Mouse (Mus musculus) lung, postnatal 10 days (tissue): Measurements from ENCODE around the gene Oaz1.

Experiments used
- DNase-seq: peaks from one replicate; pipeline ENCODE4 v3.0.0; 2021

Oaz1 gene

GRCm38 (mm10) chr10:80854913-80855748, 28.7 kb downstream of the Oaz1 start, which contains the start of the genes Lsm7 and Sppl2b:
Gene Lsm7 (minus strand): TSS chr10:80855209.
Gene Sppl2b (plus strand): TSS chr10:80855275.
- peak; percentile 98 for DNase-seq

GRCm38 (mm10) chr10:80855749-80856073, 29.3 kb downstream of the Oaz1 start:
- no peak for DNase-seq

GRCm38 (mm10) chr10:80856267-80856666, 29.8 kb downstream of the Oaz1 start:
- peak; percentile 36 for DNase-seq

GRCm38 (mm10) chr10:80856908-80857307, 30.5 kb downstream of the Oaz1 start:
- DNase-seq = no peak

- no peak for DNase-seq
Measured at GRCm38 (mm10) chr10:80857386-80857785, 30.9 kb downstream of the Oaz1 start.

GRCm38 (mm10) chr10:80857848-80858247, 31.4 kb downstream of the Oaz1 start:
- no peak for DNase-seq

GRCm38 (mm10) chr10:80858350-80858935, 32.0 kb downstream of the Oaz1 start:
- no peak for DNase-seq

- no peak for DNase-seq
Measured at GRCm38 (mm10) chr10:80862305-80862704, 35.8 kb downstream of the Oaz1 start.

GRCm38 (mm10) chr10:80864446-80864845, 38.0 kb downstream of the Oaz1 start:
- DNase-seq = no peak

- DNase-seq = no peak
Measured at GRCm38 (mm10) chr10:80870993-80871392, 44.5 kb downstream of the Oaz1 start.

- no peak for DNase-seq
Measured at GRCm38 (mm10) chr10:80871581-80871980, 45.1 kb downstream of the Oaz1 start, which contains the start of gene Tmprss9. Gene Tmprss9 (plus strand): TSS chr10:80871848.

GRCm38 (mm10) chr10:80874035-80874434, 47.6 kb downstream of the Oaz1 start:
- no peak for DNase-seq

- DNase-seq = peak; percentile 74
Measured at GRCm38 (mm10) chr10:80876028-80876427, 49.6 kb downstream of the Oaz1 start.

GRCm38 (mm10) chr10:80876594-80876993, 50.1 kb downstream of the Oaz1 start:
- DNase-seq = no peak
